Mouse (Mus musculus) heart, embryonic 15.5 days (tissue): ENCODE measurements around the gene Gif. TPM values are rescaled to one million over a fixed set of nuclear protein-coding genes. Genes with fewer than 3 reads are reported as not detected.

Experiments used
- ATAC-seq: fragments of 200-750 bp; cut with Nextera tagmentation; replicated peaks from 2 replicates; pipeline ENCODE4 v1.8.0; 2017; ENCODE audit warnings: low read depth, moderate TSS enrichment; ENCODE audit not compliant: insufficient number of reproducible peaks, insufficient read depth, low FRiP score
- H3K27ac ChIP-seq: fragments of 300-500 bp; sonication (generic); 2 replicates; pipeline ENCODE4 v1.5.1; 2015; ENCODE audit warnings: mild to moderate bottlenecking, inconsistent platforms
- H3K27me3 ChIP-seq: fragments of 300-500 bp; sonication (generic); 2 replicates; pipeline ENCODE4 v1.6.1; 2015; ENCODE audit warnings: inconsistent platforms
- H3K36me3 ChIP-seq: fragments of 300-500 bp; sonication (generic); 2 replicates; pipeline ENCODE4 v1.6.1; 2015; ENCODE audit warnings: mild to moderate bottlenecking, inconsistent platforms
- H3K4me1 ChIP-seq: fragments of 300-500 bp; sonication (generic); replicated peaks from 2 replicates; pipeline ENCODE4 v1.6.1; 2015; ENCODE audit warnings: inconsistent platforms
- H3K4me2 ChIP-seq: fragments of 300-500 bp; sonication (generic); 2 replicates; pipeline ENCODE4 v1.6.1; 2015; ENCODE audit warnings: inconsistent platforms, mild to moderate bottlenecking, moderate library complexity
- H3K4me3 ChIP-seq: fragments of 300-500 bp; sonication (generic); 2 replicates; pipeline ENCODE4 v1.5.1; 2015; ENCODE audit warnings: mild to moderate bottlenecking, inconsistent platforms
- H3K9ac ChIP-seq: fragments of 300-500 bp; sonication (generic); 2 replicates; pipeline ENCODE4 v1.6.1; 2015; ENCODE audit warnings: mild to moderate bottlenecking, inconsistent platforms
- H3K9me3 ChIP-seq: fragments of 300-500 bp; sonication (generic); replicated peaks from 2 replicates; pipeline ENCODE4 v1.6.1; 2016; ENCODE audit warnings: inconsistent platforms
- WGBS: fragments of 180-500 bp; shearing (Covaris S2); methylation state at CpG from one replicate; pipeline ENCODE4 v1.1.7; 2015; ENCODE audit warnings: mixed read lengths; 5-methylcytosine and 5-hydroxymethylcytosine counted together
- polyA plus RNA-seq: library from polyadenylated mRNA; unstranded; fragments of >200 nt; fragmentation: Nextera tagmentation; extraction: Ambion mirVana; gene quantifications from 2 replicates; pipeline ENCODE4 v1.2.1, GENCODE M21; 2015

Gene Gif
- polyA plus RNA-seq, 1 experiment from 2014 or later, result not detected

DNA sequence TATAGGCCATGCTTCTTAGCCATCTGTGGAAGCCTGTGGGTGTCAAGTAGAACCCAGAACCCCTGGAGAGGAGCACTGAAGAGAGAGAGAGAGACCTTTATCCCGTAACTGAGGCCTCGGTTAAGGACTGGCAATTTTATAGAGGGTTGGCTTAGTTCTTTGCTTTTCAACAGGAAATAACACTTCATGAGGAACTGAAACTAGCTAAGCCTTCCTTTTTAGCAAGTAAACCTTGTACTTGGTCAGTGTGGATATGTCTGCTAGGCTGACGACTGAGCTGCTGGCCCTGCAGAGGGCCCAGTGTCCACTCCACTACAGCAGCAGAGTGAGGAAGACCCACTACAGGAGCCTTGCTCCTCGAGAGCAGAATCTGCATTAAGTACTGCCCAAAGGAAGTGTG lies 19.1 kb downstream of the Gif start:
- ATAC-seq, result no peak
- no peaks in the 10 kb centered on the region for H3K27me3 ChIP-seq
- no peaks in the 10 kb centered on the region for H3K9me3 ChIP-seq
- no peak overlapping the region for H3K27ac ChIP-seq
- H3K4me2 ChIP-seq, result no peak overlapping the region
- no peaks in the 10 kb centered on the region for H3K36me3 ChIP-seq
- no peak overlapping the region for H3K9ac ChIP-seq
- no peak overlapping the region for H3K4me3 ChIP-seq
- peaks cover 6% of the 10 kb centered on the region for H3K4me1 ChIP-seq
- 54% methylated on average over 4 of the region's 4 CpGs for WGBS

GRCm38 (mm10) chr19:11768163-11768562 lies 20.8 kb downstream of the Gif start:
- H3K9ac ChIP-seq, result no peak overlapping the region
- no peak for ATAC-seq
- H3K9me3 ChIP-seq, result no peaks in the 10 kb centered on the region
- peaks cover 6% of the 10 kb centered on the region for H3K4me1 ChIP-seq
- H3K36me3 ChIP-seq, result peaks cover 10% of the 10 kb centered on the region; the same call in 1 of the 2 replicates
- H3K4me2 ChIP-seq, result no peak overlapping the region
- no peak overlapping the region for H3K4me3 ChIP-seq
- no peaks in the 10 kb centered on the region for H3K27me3 ChIP-seq
- WGBS, result 3% methylated on average over 3 of the region's 3 CpGs
- H3K27ac ChIP-seq, result no peak overlapping the region

DNA sequence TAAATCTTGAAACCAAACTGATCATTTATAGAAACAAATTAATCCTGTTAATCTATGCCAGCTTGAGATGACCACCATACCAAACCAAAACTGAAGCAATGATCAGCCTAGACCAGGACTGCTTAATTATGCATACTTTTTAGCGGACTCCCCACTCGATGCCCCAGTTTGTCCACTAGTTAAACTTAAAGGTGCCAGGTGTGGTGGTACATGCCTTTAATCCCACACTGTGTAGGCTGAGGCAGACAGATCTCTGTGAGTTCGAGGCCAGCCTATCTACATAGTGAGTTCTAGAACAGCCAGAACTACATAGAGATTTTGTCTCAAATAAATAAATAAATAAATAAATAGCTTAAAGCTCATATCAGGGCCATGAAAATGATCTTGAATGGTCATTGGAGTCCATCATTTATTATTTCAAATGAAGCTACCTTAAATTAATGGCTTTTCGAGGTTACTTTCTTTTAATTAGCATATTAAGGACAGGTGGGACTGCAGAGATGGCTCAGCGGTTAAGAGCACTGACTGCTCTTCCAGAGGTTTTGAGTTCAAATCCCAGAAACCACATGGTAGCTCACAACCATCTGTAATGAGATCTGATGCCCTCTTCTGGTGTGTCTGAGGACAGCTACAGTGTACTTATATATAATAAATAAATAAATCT lies 22.0 kb downstream of the Gif start:
- Histone ChIP-seq H3K9me3 (no peaks in the 10 kb centered on the region), H3K9ac (no peak overlapping the region), H3K4me3 (peak overlapping the region; percentile 69), H3K4me1 (peaks cover 6% of the 10 kb centered on the region), H3K36me3 (peaks cover 21% of the 10 kb centered on the region; the same call in 1 of the 2 replicates), H3K27me3 (no peaks in the 10 kb centered on the region), H3K4me2 (peak overlapping the region; percentile 77), H3K27ac (no peak overlapping the region)
- WGBS, result 84% methylated on average over 5 of the region's 5 CpGs
- ATAC-seq, result no peak

DNA sequence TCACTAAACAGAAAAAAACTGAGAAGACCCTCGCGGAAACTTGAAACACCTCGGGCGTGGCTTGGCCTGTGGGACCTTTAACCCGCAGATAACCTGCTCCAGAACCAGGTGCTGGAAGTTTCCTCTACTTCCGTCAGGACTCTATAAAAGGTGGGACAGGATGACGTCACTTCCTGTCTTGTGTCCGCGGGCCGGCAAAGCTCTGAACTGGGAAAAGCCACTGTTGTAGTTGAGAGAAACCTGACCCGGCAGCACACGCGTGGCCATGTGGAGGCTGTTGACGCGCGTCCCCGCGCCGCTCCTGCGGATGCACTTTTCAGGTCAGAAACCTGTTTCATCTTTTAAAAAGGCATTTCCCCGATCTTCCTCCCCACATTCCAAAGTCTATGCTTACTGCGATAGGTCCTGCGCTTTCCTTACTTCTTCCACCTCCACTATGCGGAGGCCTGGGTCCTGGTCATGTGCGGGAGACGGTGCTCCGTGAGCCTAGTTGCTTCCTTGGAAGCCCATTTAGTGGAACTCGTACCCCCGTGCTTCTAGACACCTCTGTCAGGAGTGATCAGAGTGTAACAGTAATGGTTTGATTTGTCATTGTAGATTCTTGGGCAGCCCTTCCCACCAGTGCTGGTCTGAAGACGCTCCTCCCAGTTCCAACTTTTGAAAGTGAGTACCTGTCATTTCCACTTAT lies 23.0 kb downstream of the Gif start, which contains the start of gene Mrpl16:
Gene Mrpl16 (plus strand): TSS at position 187 of the 688 bp plus-strand sequence.
- H3K4me3 ChIP-seq, result peak within 1 kb of the TSS; percentile 69
- H3K9ac ChIP-seq, result peak within 1 kb of the TSS; percentile 59
- ATAC-seq, result peak; percentile 82
- H3K9me3 ChIP-seq, result no peaks in the 10 kb centered on the region
- peaks cover 6% of the 10 kb centered on the region for H3K4me1 ChIP-seq
- peak within 1 kb of the TSS; percentile 77 for H3K4me2 ChIP-seq
- H3K36me3 ChIP-seq, result peaks cover 31% of the 10 kb centered on the region; the same call in 1 of the 2 replicates
- peak within 1 kb of the TSS; percentile 63 for H3K27ac ChIP-seq
- no peaks in the 10 kb centered on the region for H3K27me3 ChIP-seq
- WGBS, result under 1% methylated on average over 30 of the region's 30 CpGs

DNA sequence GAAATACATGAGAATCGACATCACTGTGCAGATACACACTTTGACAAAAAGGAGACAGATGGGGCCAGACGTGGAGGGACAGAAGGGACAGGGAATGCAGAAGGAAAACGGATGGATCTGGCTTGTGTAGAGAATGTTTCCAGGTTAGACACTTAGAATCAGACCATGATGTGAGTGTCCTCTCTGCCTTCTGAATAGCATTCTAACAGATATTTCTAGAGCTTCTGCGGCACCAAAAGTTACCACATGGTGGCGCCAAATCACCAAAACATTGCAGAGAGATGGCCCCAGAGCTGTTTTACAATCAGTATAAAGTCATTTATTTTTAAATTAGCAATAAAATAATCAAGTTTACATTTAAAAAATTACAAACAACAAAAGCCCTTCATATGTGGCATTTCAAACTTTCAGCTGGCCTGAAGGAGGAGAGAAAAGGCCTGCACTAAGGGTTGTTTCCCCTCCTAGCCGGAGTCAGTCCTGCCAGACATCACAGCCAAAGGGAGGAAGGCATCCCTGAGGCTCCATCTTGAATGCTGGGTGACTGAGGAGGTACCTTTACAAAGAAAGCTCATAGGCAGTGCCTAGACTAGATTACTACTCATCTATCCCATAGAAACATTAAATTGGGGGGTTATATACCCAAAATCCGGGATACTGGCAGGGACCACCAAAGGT lies 30.0 kb downstream of the Gif start:
- H3K4me1 ChIP-seq, result no peaks in the 10 kb centered on the region
- 56% methylated on average over 7 of the region's 7 CpGs for WGBS
- H3K4me3 ChIP-seq, result no peak overlapping the region
- H3K27me3 ChIP-seq, result no peaks in the 10 kb centered on the region
- ATAC-seq, result no peak
- no peak overlapping the region for H3K4me2 ChIP-seq
- H3K9ac ChIP-seq, result no peak overlapping the region
- H3K9me3 ChIP-seq, result no peaks in the 10 kb centered on the region
- H3K27ac ChIP-seq, result no peak overlapping the region
- peaks cover 34% of the 10 kb centered on the region; the same call in 1 of the 2 replicates for H3K36me3 ChIP-seq

GRCm38 (mm10) chr19:11785409-11786154 lies 38.2 kb downstream of the Gif start:
- WGBS, result 87% methylated on average over 14 of the region's 14 CpGs
- ATAC-seq, result no peak
- H3K27me3 ChIP-seq, result no peaks in the 10 kb centered on the region
- no peaks in the 10 kb centered on the region for H3K9me3 ChIP-seq
- 0 out of 2 replicates have a peak, but pooled peaks cover 3% of the 10 kb centered on the region for H3K36me3 ChIP-seq
- H3K4me1 ChIP-seq, result no peaks in the 10 kb centered on the region
- no peak overlapping the region for H3K27ac ChIP-seq
- no peak overlapping the region for H3K4me2 ChIP-seq
- H3K4me3 ChIP-seq, result no peak overlapping the region
- H3K9ac ChIP-seq, result no peak overlapping the region

GRCm38 (mm10) chr19:11787826-11788225 lies 40.5 kb downstream of the Gif start:
- Histone ChIP-seq H3K4me3 (no peak overlapping the region), H3K36me3 (0 out of 2 replicates have a peak, but pooled peaks cover 3% of the 10 kb centered on the region), H3K4me2 (no peak overlapping the region), H3K9me3 (no peaks in the 10 kb centered on the region), H3K4me1 (no peaks in the 10 kb centered on the region), H3K9ac (no peak overlapping the region), H3K27ac (no peak overlapping the region), H3K27me3 (no peaks in the 10 kb centered on the region)
- ATAC-seq, result no peak
- WGBS, result 89% methylated on average over 6 of the region's 6 CpGs

DNA sequence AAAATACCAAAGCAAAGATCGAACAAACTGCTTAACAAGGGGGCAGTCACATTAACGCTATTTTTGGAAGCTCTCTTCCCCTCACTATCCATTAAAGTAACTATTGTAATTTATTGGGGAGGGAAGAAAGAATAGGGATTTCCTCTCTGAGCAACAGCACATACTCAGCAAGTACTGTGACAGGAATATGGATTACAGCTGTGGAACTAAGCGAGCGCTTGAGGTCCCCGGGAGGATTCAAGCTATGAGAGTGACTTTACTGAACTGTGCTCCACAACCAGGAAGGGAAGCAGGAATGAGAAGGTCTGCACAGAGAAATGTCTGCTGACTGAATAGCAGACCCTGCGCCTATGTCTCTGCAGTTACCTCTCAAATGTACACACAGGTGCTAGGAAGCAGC lies 41.5 kb downstream of the Gif start:
- H3K27me3 ChIP-seq, result no peaks in the 10 kb centered on the region
- no peak overlapping the region for H3K9ac ChIP-seq
- H3K9me3 ChIP-seq, result no peaks in the 10 kb centered on the region
- no peak for ATAC-seq
- H3K4me3 ChIP-seq, result no peak overlapping the region
- no peaks in the 10 kb centered on the region for H3K4me1 ChIP-seq
- 0 out of 2 replicates have a peak, but pooled peaks cover 3% of the 10 kb centered on the region for H3K36me3 ChIP-seq
- H3K27ac ChIP-seq, result no peak overlapping the region
- WGBS, result 71% methylated on average over 6 of the region's 6 CpGs
- H3K4me2 ChIP-seq, result no peak overlapping the region

DNA sequence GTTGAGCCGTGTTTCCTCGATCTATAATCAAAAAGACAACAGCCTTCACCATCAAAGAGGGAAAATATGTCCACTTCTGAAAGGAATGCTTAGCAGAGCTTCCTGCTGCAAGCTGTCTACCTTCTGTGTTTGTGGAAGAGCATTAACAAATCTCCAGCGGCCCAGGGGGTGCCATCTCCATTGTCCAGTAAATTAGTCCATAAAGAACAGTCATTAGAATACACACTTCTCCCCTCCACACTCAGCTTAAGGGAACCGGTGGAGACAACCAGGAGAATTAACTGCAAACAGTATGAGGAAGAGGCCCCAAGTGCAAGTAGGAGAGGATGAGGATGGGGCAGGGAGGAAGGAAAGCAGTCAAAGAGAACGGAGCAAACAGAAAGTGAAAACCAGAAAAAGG lies 44.5 kb downstream of the Gif start:
- H3K36me3 ChIP-seq, result 0 out of 2 replicates have a peak, but pooled peaks cover 3% of the 10 kb centered on the region
- no peaks in the 10 kb centered on the region for H3K9me3 ChIP-seq
- H3K4me3 ChIP-seq, result no peak overlapping the region
- H3K4me2 ChIP-seq, result no peak overlapping the region
- no peak overlapping the region for H3K27ac ChIP-seq
- no peaks in the 10 kb centered on the region for H3K27me3 ChIP-seq
- H3K4me1 ChIP-seq, result no peaks in the 10 kb centered on the region
- no peak overlapping the region for H3K9ac ChIP-seq
- no peak for ATAC-seq
- WGBS, result 69% methylated on average over 5 of the region's 5 CpGs

DNA sequence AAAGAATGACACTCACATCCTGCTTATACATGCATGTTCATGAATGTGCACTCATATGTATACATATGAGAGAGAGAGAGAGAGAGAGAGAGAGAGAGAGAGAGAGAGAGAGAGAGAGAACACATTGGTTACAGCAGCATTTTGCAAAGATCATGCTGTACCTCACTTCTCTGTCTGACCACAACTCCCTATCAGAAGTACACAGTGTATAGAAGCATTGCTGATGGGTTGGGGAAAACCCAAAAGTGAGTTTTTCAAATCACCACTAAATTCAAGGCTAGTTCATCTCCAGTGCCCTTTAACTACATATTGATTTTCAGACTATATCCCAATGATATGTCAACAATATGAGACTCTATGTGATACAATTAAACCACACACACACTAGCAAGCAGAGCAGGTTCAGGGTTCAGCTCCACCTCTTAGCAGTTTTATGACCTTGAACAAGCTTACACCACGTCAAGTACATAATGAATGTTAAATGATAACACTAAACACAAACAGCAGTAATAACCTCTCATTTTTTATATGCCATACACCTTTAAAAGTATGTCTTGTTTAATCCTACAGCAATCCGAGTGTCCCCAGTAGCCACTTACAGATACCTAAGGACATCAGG lies 46.5 kb downstream of the Gif start:
- 74% methylated on average over 2 of the region's 2 CpGs for WGBS
- Histone ChIP-seq H3K4me2 (no peak overlapping the region), H3K4me3 (no peak overlapping the region), H3K36me3 (0 out of 2 replicates have a peak, but pooled peaks cover 3% of the 10 kb centered on the region), H3K27me3 (no peaks in the 10 kb centered on the region), H3K27ac (no peak overlapping the region), H3K9me3 (no peaks in the 10 kb centered on the region), H3K9ac (no peak overlapping the region), H3K4me1 (no peaks in the 10 kb centered on the region)
- ATAC-seq, result no peak
